Mouse (Mus musculus) midbrain, embryonic 14.5 days (tissue): ENCODE results near the gene Nipa2. TPM values are rescaled to one million over a fixed set of nuclear protein-coding genes. Genes with fewer than 3 reads are reported as not detected.
A peak's percentile ranks its signal among the peaks of the same experiment; 100 is the strongest.

ENCODE experiments used
- ATAC-seq: fragments of 200-750 bp; cut with Nextera tagmentation; 2 replicates; pipeline ENCODE4 v1.8.0; 2017; ENCODE audit warnings: moderate number of reproducible peaks, moderate library complexity; ENCODE audit not compliant: low FRiP score, low TSS enrichment
- DNase-seq: peaks from one replicate; pipeline ENCODE4 v3.0.0-alpha.2; 2015
- H3K27ac ChIP-seq: fragments of 300-500 bp; sonication (generic); replicated peaks from 2 replicates; pipeline ENCODE4 v1.5.1; 2014; ENCODE audit warnings: mild to moderate bottlenecking, low read depth, low read length, moderate library complexity
- H3K27me3 ChIP-seq: fragments of 300-500 bp; sonication (generic); 2 replicates; pipeline ENCODE4 v1.6.1; 2014; ENCODE audit warnings: low read length, control low read depth, mixed read lengths; ENCODE audit not compliant: control insufficient read depth, insufficient read depth
- H3K36me3 ChIP-seq: fragments of 300-500 bp; sonication (generic); 2 replicates; pipeline ENCODE4 v1.6.1; 2014; ENCODE audit warnings: low read length, control low read depth; ENCODE audit not compliant: control insufficient read depth, insufficient read depth
- H3K4me1 ChIP-seq: fragments of 300-500 bp; sonication (generic); 2 replicates; pipeline ENCODE4 v1.6.1; 2014; ENCODE audit warnings: mild to moderate bottlenecking, antibody characterized with exemption, low read length, control low read depth; ENCODE audit not compliant: control insufficient read depth, insufficient read depth
- H3K4me2 ChIP-seq: fragments of 300-500 bp; sonication (generic); 2 replicates; pipeline ENCODE4 v1.6.1; 2014; ENCODE audit warnings: mild to moderate bottlenecking, low read length, moderate library complexity
- H3K4me3 ChIP-seq: fragments of 300-500 bp; sonication (generic); replicated peaks from 2 replicates; pipeline ENCODE4 v1.5.1; 2014; ENCODE audit warnings: low read depth, low read length
- H3K9ac ChIP-seq: fragments of 300-500 bp; sonication (generic); replicated peaks from 2 replicates; pipeline ENCODE4 v1.6.1; 2014; ENCODE audit warnings: mild to moderate bottlenecking, low read length, moderate library complexity
- H3K9me3 ChIP-seq: fragments of 300-500 bp; sonication (generic); 2 replicates; pipeline ENCODE4 v1.6.1; 2016; ENCODE audit warnings: low read length, control low read depth, mixed read lengths; ENCODE audit not compliant: control insufficient read depth
- WGBS: fragments of 180-500 bp; shearing (Covaris S2); extraction: QIAGEN DNeasy Blood & Tissue Kit; methylation state at CpG from one replicate; pipeline ENCODE4 v1.1.7; 2014; 5-methylcytosine and 5-hydroxymethylcytosine counted together
- polyA plus RNA-seq: library from polyadenylated mRNA; unstranded; fragments of >200 nt; fragmentation: Nextera tagmentation; extraction: Ambion mirVana; gene quantifications from 2 replicates; pipeline ENCODE4 v1.2.1, GENCODE M21; 2014

Gene Nipa2
- 37.3 and 45.1 TPM in 2 replicates for polyA plus RNA-seq

GRCm38 (mm10) chr7:55962004-55962908 lies at the start of gene Nipa2:
Nipa2 (minus strand) TSS chr7:55962476.
- no peaks in the 10 kb centered on the region for H3K9me3 ChIP-seq
- under 1% methylated on average over 70 of the region's 70 CpGs for WGBS
- H3K27me3 ChIP-seq: no peaks in the 10 kb centered on the region
- peak within 1 kb of the TSS; percentile 87 for H3K27ac ChIP-seq
- peak within 1 kb of the TSS; percentile 73 for H3K4me2 ChIP-seq
- peak within 1 kb of the TSS; percentile 97 for H3K4me3 ChIP-seq
- H3K36me3 ChIP-seq: no peaks in the 10 kb centered on the region
- H3K4me1 ChIP-seq: peaks cover 10% of the 10 kb centered on the region
- DNase-seq: peak; percentile 96
- ATAC-seq: peak; percentile 98
- peak within 1 kb of the TSS; percentile 92 for H3K9ac ChIP-seq

GRCm38 (mm10) chr7:56011018-56011333 lies 48.7 kb upstream of the Nipa2 start:
- Histone ChIP-seq H3K9ac (no peak overlapping the region), H3K4me1 (no peaks in the 10 kb centered on the region), H3K9me3 (peaks cover 2% of the 10 kb centered on the region; the same call in 1 of the 2 replicates), H3K4me3 (no peak overlapping the region), H3K4me2 (no peak overlapping the region), H3K27ac (no peak overlapping the region), H3K27me3 (no peaks in the 10 kb centered on the region), H3K36me3 (0 out of 2 replicates have a peak, but pooled peaks cover 3% of the 10 kb centered on the region)
- ATAC-seq (no peak), DNase-seq (no peak)

- WGBS: 87% methylated on average over 4 of the region's 4 CpGs
- Histone ChIP-seq H3K27ac (no peak overlapping the region), H3K9me3 (peaks cover 2% of the 10 kb centered on the region; the same call in 1 of the 2 replicates), H3K4me1 (no peaks in the 10 kb centered on the region), H3K4me3 (no peak overlapping the region), H3K9ac (no peak overlapping the region), H3K27me3 (no peaks in the 10 kb centered on the region), H3K4me2 (no peak overlapping the region), H3K36me3 (0 out of 2 replicates have a peak, but pooled peaks cover 3% of the 10 kb centered on the region)
- DNase-seq (no peak), ATAC-seq (no peak)
Measured at GRCm38 (mm10) chr7:56010318-56011017, 48.2 kb upstream of the Nipa2 start.

DNA sequence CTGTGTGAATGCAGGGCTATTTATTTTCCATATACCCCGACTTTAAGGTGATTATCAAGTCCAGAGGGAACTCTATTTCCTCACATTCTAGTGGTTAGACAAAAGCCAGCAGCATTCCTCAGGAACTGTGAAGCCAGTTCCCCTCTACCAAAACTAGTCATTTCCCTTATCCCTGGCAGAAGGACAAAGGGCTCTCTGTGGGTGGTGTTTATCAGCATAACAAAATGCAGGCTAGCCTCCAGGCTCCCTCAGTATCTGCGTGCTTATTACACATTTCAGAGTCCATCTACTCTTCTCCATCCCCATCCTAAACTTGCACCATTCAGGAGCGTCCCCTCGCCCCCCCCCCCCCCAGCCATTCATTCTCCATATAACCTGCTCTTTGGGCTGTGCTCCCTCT lies 36.7 kb upstream of the Nipa2 start:
- Histone ChIP-seq H3K4me1 (0 out of 2 replicates have a peak, but pooled peaks cover 3% of the 10 kb centered on the region), H3K4me3 (no peak overlapping the region), H3K27ac (no peak overlapping the region), H3K9me3 (no peaks in the 10 kb centered on the region), H3K27me3 (no peaks in the 10 kb centered on the region), H3K4me2 (no peak overlapping the region), H3K9ac (no peak overlapping the region), H3K36me3 (no peaks in the 10 kb centered on the region)
- DNase-seq: peak; percentile 38
- no peak for ATAC-seq
- WGBS: 6% methylated on average over 3 of the region's 4 CpGs

GRCm38 (mm10) chr7:55995013-55995412 lies 32.7 kb upstream of the Nipa2 start:
- H3K4me2 ChIP-seq: no peak overlapping the region
- ATAC-seq: no peak
- 0 out of 2 replicates have a peak, but pooled peaks cover 3% of the 10 kb centered on the region for H3K4me1 ChIP-seq
- H3K4me3 ChIP-seq: no peak overlapping the region
- H3K27me3 ChIP-seq: no peaks in the 10 kb centered on the region
- no peak overlapping the region for H3K27ac ChIP-seq
- no peak overlapping the region for H3K9ac ChIP-seq
- 25% methylated on average over 4 of the region's 4 CpGs for WGBS
- peak; percentile 39 for DNase-seq
- H3K36me3 ChIP-seq: peaks cover 5% of the 10 kb centered on the region; the same call in 1 of the 2 replicates
- no peaks in the 10 kb centered on the region for H3K9me3 ChIP-seq

- Histone ChIP-seq H3K4me3 (no peak overlapping the region), H3K27me3 (no peaks in the 10 kb centered on the region), H3K9me3 (no peaks in the 10 kb centered on the region), H3K27ac (no peak overlapping the region), H3K4me2 (no peak overlapping the region), H3K9ac (no peak overlapping the region), H3K4me1 (0 out of 2 replicates have a peak, but pooled peaks cover 3% of the 10 kb centered on the region), H3K36me3 (peaks cover 7% of the 10 kb centered on the region; the same call in 1 of the 2 replicates)
- DNase-seq (no peak), ATAC-seq (no peak)
- 92% methylated on average over 7 of the region's 7 CpGs for whole genome bisulfite sequencing
Measured at GRCm38 (mm10) chr7:55991858-55992257, 29.6 kb upstream of the Nipa2 start.

GRCm38 (mm10) chr7:55991129-55991528 lies 28.9 kb upstream of the Nipa2 start:
- H3K9ac ChIP-seq: no peak overlapping the region
- ATAC-seq: no peak
- H3K4me3 ChIP-seq: no peak overlapping the region
- WGBS: 95% methylated on average over 3 of the region's 3 CpGs
- H3K27ac ChIP-seq: no peak overlapping the region
- no peak for DNase-seq
- H3K9me3 ChIP-seq: no peaks in the 10 kb centered on the region
- no peaks in the 10 kb centered on the region for H3K27me3 ChIP-seq
- H3K36me3 ChIP-seq: peaks cover 7% of the 10 kb centered on the region; the same call in 1 of the 2 replicates
- 0 out of 2 replicates have a peak, but pooled peaks cover 3% of the 10 kb centered on the region for H3K4me1 ChIP-seq
- no peak overlapping the region for H3K4me2 ChIP-seq

- no peak overlapping the region for H3K27ac ChIP-seq
- peaks cover 17% of the 10 kb centered on the region for H3K36me3 ChIP-seq
- H3K9ac ChIP-seq: no peak overlapping the region
- H3K27me3 ChIP-seq: no peaks in the 10 kb centered on the region
- peak; percentile 81 for DNase-seq
- WGBS: 38% methylated on average over 13 of the region's 13 CpGs
- no peaks in the 10 kb centered on the region for H3K4me1 ChIP-seq
- H3K4me3 ChIP-seq: no peak overlapping the region
- no peaks in the 10 kb centered on the region for H3K9me3 ChIP-seq
- H3K4me2 ChIP-seq: peak overlapping the region; percentile 29; the same call in 1 of the 2 replicates
- ATAC-seq: peak; percentile 75; the same call in 1 of the 2 replicates
Measured at GRCm38 (mm10) chr7:55986526-55987214, 24.4 kb upstream of the Nipa2 start.
